Mouse (Mus musculus) CH12.LX (cell line): ENCODE results near the gene Capn1. TPM values are rescaled to one million over a fixed set of nuclear protein-coding genes. Genes with fewer than 3 reads are reported as not detected.

Experiments
- DNase-seq: peaks from one replicate; pipeline ENCODE4 v3.0.0-alpha.2; 2013; ENCODE audit errors: extremely low read depth
- H3K27ac ChIP-seq: 2 replicates; pipeline ENCODE4 v1.5.1; 2012; ENCODE audit warnings: low read depth, mild to moderate bottlenecking, control low read depth, moderate library complexity; ENCODE audit not compliant: insufficient read depth
- H3K27me3 ChIP-seq: replicated peaks from 2 replicates; pipeline ENCODE3; 2012; ENCODE audit warnings: inconsistent platforms
- H3K36me3 ChIP-seq, 2 experiments: replicated peaks in 1 of 2; 2 replicates each; pipeline versions ENCODE3 to v1.6.1; 2012; ENCODE audit warnings: inconsistent platforms in 1 of 2, low read length in 1 of 2, mild to moderate bottlenecking in 1 of 2, mixed read lengths in 1 of 2, moderate library complexity in 1 of 2; ENCODE audit not compliant: control insufficient read depth in 1 of 2, insufficient read depth in 1 of 2
- H3K4me1 ChIP-seq, 2 experiments: 2 replicates each; pipeline ENCODE4 v1.6.1; 2012; ENCODE audit warnings: inconsistent platforms in 1 of 2, moderate library complexity in 1 of 2; ENCODE audit not compliant: insufficient read depth in 2 of 2, control insufficient read depth in 1 of 2
- H3K4me2 ChIP-seq: 2 replicates; pipeline ENCODE4 v1.6.1; 2012; ENCODE audit warnings: low read depth, mild to moderate bottlenecking, control low read depth; ENCODE audit not compliant: poor library complexity, insufficient read depth, severe bottlenecking
- H3K4me3 ChIP-seq, 3 experiments: fragments of 150-350 bp in 1 of 3; sonication (generic) in 1 of 3; replicated peaks in 1 of 3; 2 replicates each; pipeline versions ENCODE3 to v1.5.1; 2011 to 2012; ENCODE audit warnings: low read depth in 2 of 3, low read length in 2 of 3, mild to moderate bottlenecking in 2 of 3, moderate library complexity in 2 of 3, control low read depth in 1 of 3, improper control_type of control experiment in 1 of 3, inconsistent platforms in 1 of 3, mixed read lengths in 1 of 3; ENCODE audit not compliant: poor library complexity in 1 of 3
- H3K79me2 ChIP-seq: replicated peaks from 2 replicates; pipeline ENCODE4 v1.6.1; 2012; ENCODE audit warnings: mild to moderate bottlenecking, moderate library complexity; ENCODE audit not compliant: control insufficient read depth, poor library complexity, insufficient read depth, severe bottlenecking; ENCODE audit errors: extremely low read depth
- H3K9ac ChIP-seq: 2 replicates; pipeline ENCODE4 v1.6.1; 2012; ENCODE audit warnings: low read depth, mild to moderate bottlenecking, control low read depth, moderate library complexity; ENCODE audit not compliant: insufficient read depth
- H3K9me3 ChIP-seq: replicated peaks from 2 replicates; pipeline ENCODE3; 2012; ENCODE audit warnings: low read length, inconsistent platforms, mixed read lengths
- BHLHE40 ChIP-seq: IDR thresholded peaks from 2 replicates; pipeline ENCODE4 v1.6.1; 2011; ENCODE audit warnings: mild to moderate bottlenecking, low read depth, low read length, improper control_type of control experiment
- CHD2 ChIP-seq: IDR thresholded peaks from 2 replicates; pipeline ENCODE4 v1.6.1; 2011; ENCODE audit warnings: low read length, improper control_type of control experiment
- CTCF ChIP-seq, 2 experiments: IDR thresholded peaks in 1 of 2; conservative IDR thresholded peaks in 1 of 2; 2 replicates each; pipeline ENCODE4 v1.5.1; 2011 to 2012; ENCODE audit warnings: low read depth in 2 of 2, low read length in 2 of 2, improper control_type of control experiment in 1 of 2, inconsistent platforms in 1 of 2, mild to moderate bottlenecking in 1 of 2, moderate library complexity in 1 of 2
- EP300 ChIP-seq: IDR thresholded peaks from 2 replicates; pipeline ENCODE4 v1.6.1; 2011; ENCODE audit warnings: low read length, improper control_type of control experiment
- GABPA ChIP-seq: IDR thresholded peaks from 2 replicates; pipeline ENCODE4 v1.6.1; 2012; ENCODE audit warnings: low read depth, low read length, improper control_type of control experiment, inconsistent platforms; ENCODE audit not compliant: insufficient replicate concordance
- HCFC1 ChIP-seq: IDR thresholded peaks from 2 replicates; pipeline ENCODE4 v1.6.1; 2012; ENCODE audit warnings: low read depth, mild to moderate bottlenecking, inconsistent platforms, low read length, improper control_type of control experiment
- IRF4 ChIP-seq: IDR thresholded peaks from 2 replicates; pipeline ENCODE4 v1.6.1; 2014; ENCODE audit warnings: low read depth, mild to moderate bottlenecking, inconsistent platforms, low read length, improper control_type of control experiment
- JUN ChIP-seq: IDR thresholded peaks from 2 replicates; pipeline ENCODE4 v1.6.1; 2011; ENCODE audit warnings: low read depth, mild to moderate bottlenecking, low read length, improper control_type of control experiment, moderate library complexity; ENCODE audit not compliant: insufficient read depth
- JUND ChIP-seq: conservative IDR thresholded peaks from 2 replicates; pipeline ENCODE4 v1.6.1; 2011; ENCODE audit warnings: low read depth, low read length, improper control_type of control experiment
- KAT2A ChIP-seq: IDR thresholded peaks from 2 replicates; pipeline ENCODE4 v1.6.1; 2012; ENCODE audit warnings: low read length, improper control_type of control experiment, inconsistent platforms; ENCODE audit not compliant: insufficient replicate concordance
- MAX ChIP-seq: IDR thresholded peaks from 2 replicates; pipeline ENCODE4 v1.6.1; 2011; ENCODE audit warnings: low read length, improper control_type of control experiment
- MAZ ChIP-seq: IDR thresholded peaks from 2 replicates; pipeline ENCODE4 v1.6.1; 2012; ENCODE audit warnings: low read depth, mild to moderate bottlenecking, inconsistent platforms, low read length, improper control_type of control experiment, moderate library complexity
- MEF2A ChIP-seq: IDR thresholded peaks from 2 replicates; pipeline ENCODE4 v1.6.1; 2014; ENCODE audit warnings: low read depth, mild to moderate bottlenecking, inconsistent platforms, low read length, improper control_type of control experiment, borderline replicate concordance
- MYC ChIP-seq: IDR thresholded peaks from 2 replicates; pipeline ENCODE4 v1.6.1; 2011; ENCODE audit warnings: low read depth, mild to moderate bottlenecking, improper control_type of control experiment, low read length
- NELFE ChIP-seq: IDR thresholded peaks from 2 replicates; pipeline ENCODE4 v1.6.1; 2011; ENCODE audit warnings: low read depth, low read length, improper control_type of control experiment
- PAX5 ChIP-seq: IDR thresholded peaks from 2 replicates; pipeline ENCODE4 v1.6.1; 2012; ENCODE audit warnings: low read length, inconsistent platforms, mixed read lengths
- POLR2A ChIP-seq: IDR thresholded peaks from 2 replicates; pipeline ENCODE4 v1.6.1; 2011; ENCODE audit warnings: low read depth, mild to moderate bottlenecking, improper control_type of control experiment, low read length
- POLR2AphosphoS2 ChIP-seq: IDR thresholded peaks from 2 replicates; pipeline ENCODE4 v1.6.1; 2011; ENCODE audit warnings: low read depth, low read length, improper control_type of control experiment
- RAD21 ChIP-seq: IDR thresholded peaks from 2 replicates; pipeline ENCODE4 v1.6.1; 2011; ENCODE audit warnings: low read depth, mild to moderate bottlenecking, low read length, improper control_type of control experiment, moderate library complexity
- SMC3 ChIP-seq: IDR thresholded peaks from 2 replicates; pipeline ENCODE4 v1.6.1; 2011; ENCODE audit warnings: low read depth, low read length, improper control_type of control experiment
- TBP ChIP-seq: conservative IDR thresholded peaks from 2 replicates; pipeline ENCODE4 v1.6.1; 2011; ENCODE audit warnings: low read depth, low read length, improper control_type of control experiment
- TCF12 ChIP-seq: IDR thresholded peaks from 2 replicates; pipeline ENCODE4 v1.6.1; 2014; ENCODE audit warnings: low read depth, mild to moderate bottlenecking, inconsistent platforms, low read length, improper control_type of control experiment
- UBTF ChIP-seq: IDR thresholded peaks from 2 replicates; pipeline ENCODE4 v1.6.1; 2012; ENCODE audit warnings: low read depth, mild to moderate bottlenecking, inconsistent platforms, low read length, improper control_type of control experiment, moderate library complexity
- USF1 ChIP-seq: IDR thresholded peaks from 2 replicates; pipeline ENCODE4 v1.6.1; 2014; ENCODE audit warnings: low read depth, mild to moderate bottlenecking, inconsistent platforms, low read length, improper control_type of control experiment
- USF2 ChIP-seq: conservative IDR thresholded peaks from 2 replicates; pipeline ENCODE4 v1.6.1; 2011; ENCODE audit warnings: low read depth, low read length, improper control_type of control experiment
- ZC3H11A ChIP-seq: IDR thresholded peaks from 2 replicates; pipeline ENCODE4 v1.6.1; 2012; ENCODE audit warnings: low read depth, mild to moderate bottlenecking, inconsistent platforms, low read length, improper control_type of control experiment
- ZKSCAN1 ChIP-seq: IDR thresholded peaks from 2 replicates; pipeline ENCODE4 v1.6.1; 2012; ENCODE audit warnings: low read depth, inconsistent platforms, low read length, improper control_type of control experiment, borderline replicate concordance
- ZMIZ1 ChIP-seq: IDR thresholded peaks from 2 replicates; pipeline ENCODE4 v1.6.1; 2012; ENCODE audit warnings: low read depth, mild to moderate bottlenecking, inconsistent platforms, low read length, improper control_type of control experiment
- ZNF384 ChIP-seq: IDR thresholded peaks from 2 replicates; pipeline ENCODE4 v1.6.1; 2012; ENCODE audit warnings: low read depth, low read length, improper control_type of control experiment, inconsistent platforms
- dilution Hi-C: fragments of 300-500 bp; cut with MboI; formaldehyde crosslinking; loops from 2 replicates; pipeline ENCODE4 v1.14.3; 2020; ENCODE audit warnings: low sequenced_read_pairs; ENCODE audit not compliant: extremely low pct_unique_long_range_greater_than_20kb, extremely low pct_ligation_motif_present
- in situ Hi-C: fragments of 300-500 bp; cut with MboI; formaldehyde crosslinking; loops from 3 replicates; pipeline ENCODE4 v1.14.3; 2019; ENCODE audit warnings: low sequenced_read_pairs, low pct_ligation_motif_present, low pct_unique_long_range_greater_than_20kb, mixed read lengths
- polyA plus RNA-seq: library from polyadenylated mRNA; unstranded; fragments of >175 nt; gene quantifications from 2 replicates; pipeline ENCODE4 v1.2.1, GENCODE M21; 2012; ENCODE audit warnings: low read depth; ENCODE audit not compliant: insufficient read length
- total RNA-seq, 2 experiments: library from RNA; depleted of rRNA; stranded (reverse); fragments of 300-350 nt in 1 of 2; fragments of >200 nt in 1 of 2; gene quantifications; 2 replicates each; pipeline ENCODE4 v1.2.3; 2012 to 2014

The Capn1 gene
- total and polyA plus RNA-seq, 3 experiments, result 20.0 to 42.9 (median 40.2) TPM

GRCm38 (mm10) chr19:6020276-6020675, 4.6 kb upstream of the Capn1 start:
- no peaks in the 10 kb centered on the region for H3K79me2 ChIP-seq
- no peak for DNase-seq
- no peaks in the 10 kb centered on the region for H3K9me3 ChIP-seq
- H3K27ac ChIP-seq, result no peak overlapping the region
- TF ChIP-seq SMC3, result peak; percentile 40
- peak in 1 of 2 experiments; percentile 39; a peak in 2 of 4 replicates for TF ChIP-seq CTCF (conservative IDR thresholded peaks at IDR 0.05 in 1 of 2, IDR thresholded peaks at IDR 0.05 in 1 of 2; ENCODE audit: low read depth in 2 of 2, low read length in 2 of 2)
- no peak for TF ChIP-seq HCFC1
- TF ChIP-seq UBTF, result no peak
- no peak overlapping the region for H3K4me3 ChIP-seq
- no peaks in the 10 kb centered on the region for H3K36me3 ChIP-seq
- no peak overlapping the region for H3K4me2 ChIP-seq
- H3K27me3 ChIP-seq, result peaks cover 2% of the 10 kb centered on the region
- no peak overlapping the region for H3K9ac ChIP-seq
- in situ Hi-C loops, result no loop called here
- dilution Hi-C loops, result no loop called here
- H3K4me1 ChIP-seq, result peaks cover 11 to 40% of the 10 kb centered on the region in 2 experiments

GRCm38 (mm10) chr19:6018142-6019089, 2.7 kb upstream of the Capn1 start:
- H3K27ac ChIP-seq, result peak overlapping the region; percentile 27; the same call in 1 of the 2 replicates
- in situ Hi-C loops, result loop anchor here (5.0 kb wide), 2 partner anchors 56 to 96 kb away; partner anchors contain the start of genes Cdc42ep2 and Pola2
- H3K9ac ChIP-seq, result peak overlapping the region; percentile 32
- no peaks in the 10 kb centered on the region for H3K9me3 ChIP-seq
- no peaks in the 10 kb centered on the region for H3K79me2 ChIP-seq
- peak overlapping the region; percentile 52 to 54 (median 53) for H3K4me3 ChIP-seq
- no peaks in the 10 kb centered on the region for H3K27me3 ChIP-seq
- dilution Hi-C loops, result no loop called here
- peaks cover 17 to 52% of the 10 kb centered on the region in 2 experiments for H3K4me1 ChIP-seq
- peaks cover 0 to 3% of the 10 kb centered on the region in 2 experiments for H3K36me3 ChIP-seq
- peak overlapping the region; percentile 63 for H3K4me2 ChIP-seq
- DNase-seq, result peak; percentile 94
- 0 out of 2 replicates have a peak, but pooled peaks have one; percentile 9 for TF ChIP-seq MEF2A
- TF ChIP-seq MYC, result peak; percentile 98
- TF ChIP-seq EP300, result no peak
- TF ChIP-seq TCF12, result 0 out of 2 replicates have a peak, but pooled peaks have one; percentile 4
- no peak for TF ChIP-seq GABPA
- no peak for TF ChIP-seq ZC3H11A
- 0 out of 2 replicates have a peak, but pooled peaks have one; percentile 21 for TF ChIP-seq IRF4
- TF ChIP-seq SMC3, result peak; percentile 76
- TF ChIP-seq POLR2A, result peak; percentile 85
- peak; percentile 95 for TF ChIP-seq BHLHE40
- TF ChIP-seq ZNF384, result no peak
- peak; percentile 67 for TF ChIP-seq USF1
- no peak for TF ChIP-seq PAX5
- TF ChIP-seq HCFC1, result peak; percentile 26
- TF ChIP-seq JUND, result no peak
- TF ChIP-seq ZMIZ1, result peak; percentile 85
- TF ChIP-seq KAT2A, result no peak
- no peak for TF ChIP-seq UBTF
- peak; percentile 84 for TF ChIP-seq RAD21
- TF ChIP-seq MAX, result peak; percentile 90
- TF ChIP-seq NELFE, result peak; percentile 92
- no peak for TF ChIP-seq ZKSCAN1
- TF ChIP-seq JUN, result no peak
- TF ChIP-seq TBP, result peak; percentile 89
- TF ChIP-seq CHD2, result no peak
- no peak for TF ChIP-seq MAZ
- TF ChIP-seq USF2, result peak; percentile 64
- TF ChIP-seq POLR2AphosphoS2, result peak; percentile 86
- peak; percentile 88 to 92 for TF ChIP-seq CTCF (conservative IDR thresholded peaks at IDR 0.05 in 1 of 2, IDR thresholded peaks at IDR 0.05 in 1 of 2; ENCODE audit: low read depth in 2 of 2, low read length in 2 of 2)
